Mouse (Mus musculus): Measurements from ENCODE around the gene Wdr91. TPM values are rescaled to one million over a fixed set of nuclear protein-coding genes. Genes with fewer than 3 reads are reported as not detected.

Gene Wdr91
- polyA plus RNA-seq, 1 experiment from 2014 or later = 12.9 TPM

DNA sequence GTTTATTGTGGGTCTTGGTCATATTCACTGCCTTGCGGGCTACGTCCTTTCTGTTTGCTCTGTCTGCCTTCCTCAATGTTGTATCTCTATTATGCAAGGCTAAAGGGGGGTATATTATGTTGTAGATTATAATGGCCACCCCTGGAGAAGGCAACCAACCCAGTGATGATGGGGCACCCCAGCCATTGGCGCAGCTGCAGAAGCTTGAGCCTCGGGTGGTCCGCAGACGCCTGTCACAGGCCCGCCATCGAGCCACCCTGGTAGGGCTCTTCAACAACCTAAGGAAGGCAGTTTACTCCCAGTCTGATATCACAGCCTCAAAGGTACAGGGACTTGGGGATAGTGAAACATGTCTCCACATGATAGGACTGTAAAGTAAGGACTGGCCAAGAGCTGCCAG lies 16.9 kb upstream of the Wdr91 start:
- H3K4me3 ChIP-seq (ENCODE audit: low read depth, low read length) = no peak overlapping the region
- no peak overlapping the region for H3K4me2 ChIP-seq (ENCODE audit: low read depth, low read length, severe bottlenecking)
- H3K27ac ChIP-seq (ENCODE audit: low read depth, low read length) = no peak overlapping the region
- no peak overlapping the region for H3K9ac ChIP-seq (ENCODE audit: low read length)
- DNase-seq (ENCODE audit: low spot score) (no peak), ATAC-seq (replicated peaks; ENCODE audit: low FRiP score) (no peak)
- no peaks in the 10 kb centered on the region for H3K9me3 ChIP-seq (ENCODE audit: control insufficient read depth, low read length)
- H3K4me1 ChIP-seq (replicated peaks; ENCODE audit: control insufficient read depth, insufficient read depth, low read length) = no peaks in the 10 kb centered on the region
- WGBS = 94% methylated on average over 8 of the region's 8 CpGs
- no peaks in the 10 kb centered on the region for H3K27me3 ChIP-seq (ENCODE audit: control insufficient read depth, insufficient read depth, low read length)
- no peaks in the 10 kb centered on the region for H3K36me3 ChIP-seq (ENCODE audit: control insufficient read depth, insufficient read depth, low read length)

DNA sequence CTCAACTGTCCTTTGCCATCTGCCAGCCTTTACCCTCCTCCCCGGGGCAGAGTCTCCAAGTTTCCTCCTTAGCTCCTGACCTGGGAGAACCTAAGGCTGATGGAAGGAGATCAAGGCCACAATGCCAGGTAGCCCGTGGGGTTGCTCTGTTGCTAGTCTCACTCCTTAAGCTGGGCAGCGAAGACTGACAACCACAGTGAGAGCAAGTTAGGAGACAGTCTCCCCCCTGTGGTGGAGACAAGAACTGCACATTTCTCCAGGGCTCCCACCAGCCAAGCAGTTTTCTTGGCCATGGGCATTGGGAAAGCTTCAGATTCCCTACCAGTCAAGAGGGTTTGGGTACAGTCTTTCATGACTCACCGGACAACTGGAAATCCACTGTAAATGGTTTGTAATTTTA lies 16.5 kb upstream of the Wdr91 start:
- Histone ChIP-seq H3K4me3 (ENCODE audit: low read depth, low read length) (no peak overlapping the region), H3K9me3 (ENCODE audit: control insufficient read depth, low read length) (no peaks in the 10 kb centered on the region), H3K27ac (ENCODE audit: low read depth, low read length) (no peak overlapping the region), H3K9ac (ENCODE audit: low read length) (no peak overlapping the region), H3K36me3 (ENCODE audit: control insufficient read depth, insufficient read depth, low read length) (no peaks in the 10 kb centered on the region), H3K4me2 (ENCODE audit: low read depth, low read length, severe bottlenecking) (no peak overlapping the region), H3K4me1 (replicated peaks; ENCODE audit: control insufficient read depth, insufficient read depth, low read length) (no peaks in the 10 kb centered on the region), H3K27me3 (ENCODE audit: control insufficient read depth, insufficient read depth, low read length) (no peaks in the 10 kb centered on the region)
- peak; percentile 83 for DNase-seq (ENCODE audit: low spot score)
- 39% methylated on average over 4 of the region's 4 CpGs for WGBS
- 0 out of 2 replicates have a peak, but pooled peaks have one; percentile 30 for ATAC-seq (replicated peaks; ENCODE audit: low FRiP score)

DNA sequence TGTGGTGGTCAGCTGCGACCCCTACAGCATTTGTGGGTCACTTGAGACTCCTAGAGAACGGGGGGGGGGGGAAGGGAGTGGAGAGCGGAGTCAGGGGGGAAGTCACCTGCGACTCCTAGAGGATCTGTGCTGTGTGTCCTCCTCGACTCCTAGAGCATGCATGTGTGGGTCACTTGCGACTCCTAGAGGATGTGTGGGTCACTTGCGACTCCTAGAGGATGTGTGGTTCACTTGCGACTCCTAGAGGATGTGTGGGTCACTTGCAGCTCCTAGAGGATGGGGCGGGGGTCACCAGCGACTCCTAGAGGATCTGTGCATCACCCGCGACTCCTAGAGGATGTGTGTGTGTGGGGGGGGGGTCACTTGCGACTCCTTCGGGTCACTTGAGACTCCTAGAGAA lies 11.3 kb upstream of the Wdr91 start:
- no peak overlapping the region for H3K4me2 ChIP-seq (ENCODE audit: low read depth, low read length, severe bottlenecking)

DNA sequence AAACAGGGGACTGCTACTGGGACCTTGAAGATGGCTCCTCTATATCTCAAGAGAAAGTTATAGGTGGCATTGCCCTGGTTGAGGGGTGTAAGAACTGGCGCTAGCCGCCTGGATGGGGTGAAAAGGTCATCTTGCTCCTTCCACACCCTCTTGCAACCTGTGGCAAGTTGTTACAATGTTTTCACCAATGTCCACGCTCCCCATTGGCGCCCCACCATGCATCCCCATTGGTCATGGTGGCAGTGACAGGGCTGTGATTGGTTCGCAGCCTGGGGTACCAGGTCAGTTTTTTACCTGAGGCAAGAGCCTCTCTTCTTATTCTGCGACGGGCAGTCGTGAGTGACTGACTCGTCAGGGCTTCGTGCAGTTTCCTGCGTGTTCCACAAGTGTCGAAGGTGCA lies 10.0 kb upstream of the Wdr91 start:
- Histone ChIP-seq H3K9me3 (ENCODE audit: control insufficient read depth, low read length) (no peaks in the 10 kb centered on the region), H3K27ac (ENCODE audit: low read depth, low read length) (no peak overlapping the region), H3K9ac (ENCODE audit: low read length) (no peak overlapping the region), H3K4me1 (replicated peaks; ENCODE audit: control insufficient read depth, insufficient read depth, low read length) (no peaks in the 10 kb centered on the region), H3K27me3 (ENCODE audit: control insufficient read depth, insufficient read depth, low read length) (no peaks in the 10 kb centered on the region), H3K4me3 (ENCODE audit: low read depth, low read length) (no peak overlapping the region), H3K4me2 (ENCODE audit: low read depth, low read length, severe bottlenecking) (no peak overlapping the region), H3K36me3 (ENCODE audit: control insufficient read depth, insufficient read depth, low read length) (no peaks in the 10 kb centered on the region)
- DNase-seq (ENCODE audit: low spot score) (no peak), ATAC-seq (replicated peaks; ENCODE audit: low FRiP score) (no peak)
- 97% methylated on average over 12 of the region's 12 CpGs for WGBS

More for the DNA sequence above, 11.3 kb upstream of the Wdr91 start:
- H3K27me3 ChIP-seq (ENCODE audit: control insufficient read depth, insufficient read depth, low read length) = no peaks in the 10 kb centered on the region
- H3K36me3 ChIP-seq (ENCODE audit: control insufficient read depth, insufficient read depth, low read length) = no peaks in the 10 kb centered on the region
- peak; percentile 69 for DNase-seq (ENCODE audit: low spot score)
- no peak for ATAC-seq (replicated peaks; ENCODE audit: low FRiP score)
- no peaks in the 10 kb centered on the region for H3K4me1 ChIP-seq (replicated peaks; ENCODE audit: control insufficient read depth, insufficient read depth, low read length)
- WGBS = 58% methylated on average over 13 of the region's 14 CpGs
- H3K4me3 ChIP-seq (ENCODE audit: low read depth, low read length) = no peak overlapping the region
- no peak overlapping the region for H3K9ac ChIP-seq (ENCODE audit: low read length)
- no peak overlapping the region for H3K27ac ChIP-seq (ENCODE audit: low read depth, low read length)
- no peaks in the 10 kb centered on the region for H3K9me3 ChIP-seq (ENCODE audit: control insufficient read depth, low read length)

DNA sequence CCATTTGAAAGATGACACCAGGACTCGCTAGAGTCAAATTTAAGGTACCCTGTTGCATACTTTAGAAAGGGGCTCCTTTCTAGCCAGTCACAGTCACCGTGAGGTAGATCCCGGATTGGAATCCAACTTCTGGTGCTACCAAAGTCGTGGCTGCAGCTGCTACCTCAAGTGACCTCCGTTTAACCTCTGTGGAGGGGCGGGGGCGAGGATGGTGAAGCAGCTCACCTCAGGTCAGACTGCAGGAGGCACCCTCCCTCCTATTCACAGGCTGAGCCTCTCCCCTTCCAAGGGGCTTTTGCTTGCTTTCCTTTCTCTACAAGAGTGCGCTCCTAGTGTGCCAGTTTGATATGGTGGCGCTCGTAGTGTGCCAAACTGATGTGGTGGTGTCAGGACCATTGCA lies 9.3 kb upstream of the Wdr91 start, which contains the start of gene Stra8:
Gene Stra8, plus strand, starts transcription at position 208 of the 400 bp plus-strand sequence.
- DNase-seq (ENCODE audit: low spot score) (no peak), ATAC-seq (replicated peaks; ENCODE audit: low FRiP score) (no peak)
- Histone ChIP-seq H3K4me1 (replicated peaks; ENCODE audit: control insufficient read depth, insufficient read depth, low read length) (no peaks in the 10 kb centered on the region), H3K4me3 (ENCODE audit: low read depth, low read length) (no peak within 1 kb of the TSS), H3K4me2 (ENCODE audit: low read depth, low read length, severe bottlenecking) (no peak within 1 kb of the TSS), H3K36me3 (ENCODE audit: control insufficient read depth, insufficient read depth, low read length) (no peaks in the 10 kb centered on the region), H3K9ac (ENCODE audit: low read length) (no peak within 1 kb of the TSS), H3K27me3 (ENCODE audit: control insufficient read depth, insufficient read depth, low read length) (no peaks in the 10 kb centered on the region), H3K9me3 (ENCODE audit: control insufficient read depth, low read length) (no peaks in the 10 kb centered on the region), H3K27ac (ENCODE audit: low read depth, low read length) (no peak within 1 kb of the TSS)
- 47% methylated on average over 10 of the region's 10 CpGs for WGBS

DNA sequence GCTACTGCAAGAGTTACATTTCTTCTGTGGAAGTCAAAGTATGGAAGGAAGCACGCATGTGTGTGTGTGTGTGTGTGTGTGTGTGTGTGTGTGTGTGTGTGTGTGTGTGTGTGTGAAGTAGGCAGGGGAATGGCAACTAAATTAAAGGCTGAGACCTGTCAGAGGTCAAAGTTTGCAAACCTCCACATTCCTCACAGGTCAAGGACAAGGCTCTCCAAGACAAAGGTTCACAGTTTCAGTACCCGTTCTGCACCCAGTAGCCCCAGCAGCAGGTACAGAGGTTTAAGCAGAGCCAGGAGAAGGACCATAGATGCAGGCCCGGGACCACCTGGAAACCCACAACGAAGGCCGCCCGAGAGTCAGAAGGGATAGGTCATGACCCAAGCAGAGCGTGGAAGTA lies 8.5 kb upstream of the Wdr91 start:
- 76% methylated on average over 7 of the region's 7 CpGs for WGBS
- Histone ChIP-seq H3K27me3 (ENCODE audit: control insufficient read depth, insufficient read depth, low read length) (no peaks in the 10 kb centered on the region), H3K4me2 (ENCODE audit: low read depth, low read length, severe bottlenecking) (no peak overlapping the region), H3K36me3 (ENCODE audit: control insufficient read depth, insufficient read depth, low read length) (no peaks in the 10 kb centered on the region), H3K4me1 (replicated peaks; ENCODE audit: control insufficient read depth, insufficient read depth, low read length) (no peaks in the 10 kb centered on the region), H3K9me3 (ENCODE audit: control insufficient read depth, low read length) (no peaks in the 10 kb centered on the region), H3K9ac (ENCODE audit: low read length) (no peak overlapping the region), H3K27ac (ENCODE audit: low read depth, low read length) (no peak overlapping the region), H3K4me3 (ENCODE audit: low read depth, low read length) (no peak overlapping the region)
- DNase-seq (ENCODE audit: low spot score) (no peak), ATAC-seq (replicated peaks; ENCODE audit: low FRiP score) (no peak)

DNA sequence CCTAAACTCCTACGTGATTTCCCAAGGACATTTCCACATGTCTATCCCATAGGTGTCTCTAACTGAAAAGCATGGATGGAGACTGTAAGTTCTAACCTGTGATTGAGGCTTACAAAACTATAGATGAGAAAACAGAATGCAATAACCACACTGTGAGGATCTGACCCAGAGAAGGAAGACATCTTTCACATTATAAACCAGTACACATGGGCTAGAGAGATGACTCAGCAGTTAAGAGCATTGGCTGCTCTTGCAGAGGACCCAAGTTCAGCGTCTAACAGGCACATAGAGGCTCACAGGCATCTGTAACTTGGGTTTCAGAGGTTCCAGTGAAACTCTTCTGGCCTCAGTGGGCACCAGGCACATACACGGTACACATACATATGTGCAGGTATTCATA lies 3.8 kb upstream of the Wdr91 start:
- no peaks in the 10 kb centered on the region for H3K9me3 ChIP-seq (ENCODE audit: control insufficient read depth, low read length)
- H3K27me3 ChIP-seq (ENCODE audit: control insufficient read depth, insufficient read depth, low read length) = no peaks in the 10 kb centered on the region
- no peak overlapping the region for H3K4me3 ChIP-seq (ENCODE audit: low read depth, low read length)
- 83% methylated on average over 3 of the region's 3 CpGs for WGBS
- H3K9ac ChIP-seq (ENCODE audit: low read length) = no peak overlapping the region
- DNase-seq (ENCODE audit: low spot score) (no peak), ATAC-seq (replicated peaks; ENCODE audit: low FRiP score) (no peak)
- no peak overlapping the region for H3K4me2 ChIP-seq (ENCODE audit: low read depth, low read length, severe bottlenecking)
- H3K36me3 ChIP-seq (ENCODE audit: control insufficient read depth, insufficient read depth, low read length) = no peaks in the 10 kb centered on the region
- no peaks in the 10 kb centered on the region for H3K4me1 ChIP-seq (replicated peaks; ENCODE audit: control insufficient read depth, insufficient read depth, low read length)
- no peak overlapping the region for H3K27ac ChIP-seq (ENCODE audit: low read depth, low read length)

DNA sequence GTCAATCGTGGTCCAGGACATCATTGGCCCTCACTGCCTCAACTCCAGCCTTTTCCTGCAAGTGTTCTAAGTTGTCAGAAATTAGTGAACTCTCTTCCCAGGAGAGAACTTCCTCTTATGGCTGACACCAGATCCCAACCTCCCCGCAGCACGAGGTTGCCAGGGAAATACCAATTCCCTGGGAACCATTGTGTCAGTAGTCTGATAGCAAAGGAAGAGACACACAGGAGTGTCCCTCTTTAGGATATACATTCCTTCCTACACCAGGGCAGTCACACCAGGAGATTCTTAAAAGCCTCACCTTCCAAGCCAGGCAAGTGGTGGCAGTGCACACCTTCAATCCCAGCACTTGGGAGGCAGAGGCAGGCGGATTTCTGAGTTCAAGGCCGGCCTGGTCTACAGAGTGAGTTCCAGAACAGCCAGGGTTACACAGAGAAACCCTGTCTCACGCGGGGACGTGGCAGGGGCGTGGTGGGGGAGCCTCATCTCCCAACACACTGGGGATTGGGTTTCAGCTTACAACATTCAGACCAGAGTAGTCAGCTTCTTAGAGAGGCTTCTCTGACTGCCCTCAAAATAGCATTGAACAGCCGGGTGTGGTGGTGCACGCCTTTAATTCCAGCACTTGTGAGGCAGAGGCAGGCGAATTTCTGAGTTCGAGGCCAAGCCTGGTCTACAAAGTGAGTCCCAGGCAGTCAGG lies 2.8 kb upstream of the Wdr91 start:
- no peak overlapping the region for H3K4me3 ChIP-seq (ENCODE audit: low read depth, low read length)
- H3K36me3 ChIP-seq (ENCODE audit: control insufficient read depth, insufficient read depth, low read length) = no peaks in the 10 kb centered on the region; the same call in 1 of the 2 replicates
- no peak overlapping the region for H3K27ac ChIP-seq (ENCODE audit: low read depth, low read length)
- no peaks in the 10 kb centered on the region for H3K27me3 ChIP-seq (ENCODE audit: control insufficient read depth, insufficient read depth, low read length)
- no peaks in the 10 kb centered on the region for H3K4me1 ChIP-seq (replicated peaks; ENCODE audit: control insufficient read depth, insufficient read depth, low read length)
- H3K9me3 ChIP-seq (ENCODE audit: control insufficient read depth, low read length) = no peaks in the 10 kb centered on the region
- no peak for ATAC-seq (replicated peaks; ENCODE audit: low FRiP score)
- no peak overlapping the region for H3K4me2 ChIP-seq (ENCODE audit: low read depth, low read length, severe bottlenecking)
- H3K9ac ChIP-seq (ENCODE audit: low read length) = no peak overlapping the region
- DNase-seq (ENCODE audit: low spot score) = no peak
- WGBS = 86% methylated on average over 13 of the region's 13 CpGs

Measured in forebrain, embryonic 11.5 days (tissue).